Mouse (Mus musculus) CH12.LX (cell line): ENCODE results near the gene Rab3d.

ENCODE experiments used
- CHD2 ChIP-seq: IDR thresholded peaks from 2 replicates; pipeline ENCODE4 v1.6.1; 2011; ENCODE audit warnings: low read length, improper control_type of control experiment
- CTCF ChIP-seq, 2 experiments: IDR thresholded peaks in 1 of 2; conservative IDR thresholded peaks in 1 of 2; 2 replicates each; pipeline ENCODE4 v1.5.1; 2011 to 2012; ENCODE audit warnings: low read depth in 2 of 2, low read length in 2 of 2, improper control_type of control experiment in 1 of 2, inconsistent platforms in 1 of 2, mild to moderate bottlenecking in 1 of 2, moderate library complexity in 1 of 2
- E2F4 ChIP-seq: IDR thresholded peaks from 2 replicates; pipeline ENCODE4 v1.6.1; 2011; ENCODE audit warnings: low read depth, low read length, improper control_type of control experiment; ENCODE audit not compliant: insufficient replicate concordance
- MAFK ChIP-seq: IDR thresholded peaks from 2 replicates; pipeline ENCODE4 v1.6.1; 2011; ENCODE audit warnings: low read length, improper control_type of control experiment; ENCODE audit not compliant: insufficient replicate concordance
- MAX ChIP-seq: IDR thresholded peaks from 2 replicates; pipeline ENCODE4 v1.6.1; 2011; ENCODE audit warnings: low read length, improper control_type of control experiment
- MAZ ChIP-seq: IDR thresholded peaks from 2 replicates; pipeline ENCODE4 v1.6.1; 2012; ENCODE audit warnings: low read depth, mild to moderate bottlenecking, inconsistent platforms, low read length, improper control_type of control experiment, moderate library complexity
- MYC ChIP-seq: IDR thresholded peaks from 2 replicates; pipeline ENCODE4 v1.6.1; 2011; ENCODE audit warnings: low read depth, mild to moderate bottlenecking, improper control_type of control experiment, low read length
- RAD21 ChIP-seq: IDR thresholded peaks from 2 replicates; pipeline ENCODE4 v1.6.1; 2011; ENCODE audit warnings: low read depth, mild to moderate bottlenecking, low read length, improper control_type of control experiment, moderate library complexity
- RCOR1 ChIP-seq: conservative IDR thresholded peaks from 2 replicates; pipeline ENCODE4 v1.6.1; 2012; ENCODE audit warnings: low read depth, mild to moderate bottlenecking, inconsistent platforms, low read length, improper control_type of control experiment
- SIN3A ChIP-seq: IDR thresholded peaks from 2 replicates; pipeline ENCODE4 v1.6.1; 2012; ENCODE audit warnings: low read length, improper control_type of control experiment, inconsistent platforms
- USF1 ChIP-seq: IDR thresholded peaks from 2 replicates; pipeline ENCODE4 v1.6.1; 2014; ENCODE audit warnings: low read depth, mild to moderate bottlenecking, inconsistent platforms, low read length, improper control_type of control experiment
- USF2 ChIP-seq: conservative IDR thresholded peaks from 2 replicates; pipeline ENCODE4 v1.6.1; 2011; ENCODE audit warnings: low read depth, low read length, improper control_type of control experiment

GRCm38 (mm10) chr9:21867726-21868125 is 50.3 kb downstream of the Rab3d start:
- no peak for TF ChIP-seq MAX
- TF ChIP-seq CTCF (conservative IDR thresholded peaks at IDR 0.05 in 1 of 2, IDR thresholded peaks at IDR 0.05 in 1 of 2; ENCODE audit: low read depth in 2 of 2, low read length in 2 of 2): no peak
- TF ChIP-seq RAD21: no peak
- no peak for TF ChIP-seq MYC
- TF ChIP-seq MAFK: no peak
- no peak for TF ChIP-seq CHD2
- TF ChIP-seq MAZ: no peak
- no peak for TF ChIP-seq USF2
- TF ChIP-seq E2F4: no peak
- TF ChIP-seq SIN3A: no peak
- no peak for TF ChIP-seq USF1
- TF ChIP-seq RCOR1: no peak
